In genomic region chr13:42901837-42902236, GRCm38 (mm10) we compare ENCODE assay signal across 24 mouse cellular contexts.
"Had no signal": no experiment of that assay in that cellular context is flagged by ENCODE, and none has a peak within 500 bp of the region (broad histone marks: within the 10 kb centered on the region; RNA-seq: fewer than 3 reads in every experiment).

No protein-coding gene starts in this region.

- ATAC-seq: hindbrain, embryonic 16.5 days; inflammation-experienced regulatory T-cells, adult 6 months; intestine, embryonic 15.5 days; intestine, postnatal 0 days had no signal

- H3K27ac ChIP-seq: gastrocnemius, adult 2 months; heart, adult 2 months; heart, embryonic 13.5 days; heart, embryonic 15.5 days; hindbrain, embryonic 10.5 days; hindbrain, embryonic 12.5 days; hindbrain, embryonic 14.5 days; intestine, embryonic 15.5 days; limb, embryonic 10.5 days; limb, embryonic 12.5 days; liver, embryonic 13.5 days; liver, embryonic 15.5 days had no signal

- H3K4me3 ChIP-seq: gastrocnemius, adult 2 months; heart, adult 2 months; heart, embryonic 13.5 days; heart, embryonic 15.5 days; hindbrain, embryonic 10.5 days; hindbrain, embryonic 12.5 days; intestine, embryonic 15.5 days; limb, embryonic 10.5 days; limb, embryonic 12.5 days; liver, embryonic 13.5 days; liver, embryonic 15.5 days had no signal

- DNase-seq: gastrocnemius, adult 2 months; gastrocnemius, postnatal 10 days; gastrocnemius, postnatal 25 days; heart, adult 2 months; heart, postnatal 4 days; kidney, adult 18-20 months; kidney, adult 8-10 months; kidney, postnatal 25 days; kidney, postnatal 4 days; layer of hippocampus, adult 9-11 months; liver; liver, embryonic 13.5 days had no signal
